In the genomic region with DNA sequence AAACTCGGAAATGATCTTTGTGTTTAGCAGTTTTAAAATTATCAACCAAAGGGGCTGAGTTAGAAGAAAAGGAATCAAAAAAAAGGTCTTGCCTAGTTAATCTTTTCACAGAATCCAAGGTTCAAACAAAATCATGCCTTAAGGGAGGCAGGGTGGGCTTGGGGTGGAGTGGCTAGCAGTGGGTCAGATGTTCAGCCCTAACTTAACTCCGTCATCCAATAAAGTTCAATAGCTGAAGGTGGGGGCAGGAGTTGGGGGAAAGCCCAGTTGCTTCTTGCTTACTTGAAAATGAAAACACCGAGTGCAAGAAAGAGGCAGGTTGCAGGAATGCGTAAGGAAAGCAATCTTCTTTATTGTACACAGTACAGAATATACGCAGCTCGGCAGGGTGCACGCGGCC, we compare ENCODE assay signal across 20 mouse cellular contexts.
"Had no signal": no experiment of that assay in that cellular context is flagged by ENCODE, and none has a peak within 500 bp of the region (broad histone marks: within the 10 kb centered on the region; RNA-seq: fewer than 3 reads in every experiment).

No protein-coding gene starts in this region.

- H3K4me3 ChIP-seq: layer of hippocampus, adult 2 months; limb, embryonic 10.5 days; limb, embryonic 13.5 days; liver, embryonic 12.5 days; liver, embryonic 15.5 days; neural tube, embryonic 12.5 days; neural tube, embryonic 15.5 days; stomach, embryonic 15.5 days had no signal

- H3K9ac ChIP-seq: limb, embryonic 13.5 days; liver, embryonic 12.5 days; liver, embryonic 15.5 days; neural tube, embryonic 12.5 days; neural tube, embryonic 15.5 days; stomach, embryonic 15.5 days had no signal

- H3K27me3 ChIP-seq: limb, embryonic 13.5 days; liver, embryonic 12.5 days; liver, embryonic 15.5 days; neural tube, embryonic 12.5 days; neural tube, embryonic 15.5 days; stomach, embryonic 15.5 days had no signal

- H3K36me3 ChIP-seq: neural tube, embryonic 12.5 days; neural tube, embryonic 15.5 days; stomach, embryonic 15.5 days had no signal

- H3K27ac ChIP-seq: layer of hippocampus, adult 2 months; limb, embryonic 10.5 days; limb, embryonic 13.5 days; liver, embryonic 12.5 days; liver, embryonic 15.5 days; neural tube, embryonic 12.5 days; neural tube, embryonic 15.5 days; stomach, embryonic 15.5 days had no signal

- H3K9me3 ChIP-seq: limb, embryonic 10.5 days; limb, embryonic 13.5 days; liver, embryonic 12.5 days; liver, embryonic 15.5 days; neural tube, embryonic 12.5 days; neural tube, embryonic 15.5 days; stomach, embryonic 15.5 days had no signal

- ATAC-seq: intestine, postnatal 0 days; liver, embryonic 12.5 days had no signal

- DNase-seq: layer of hippocampus, adult 9-11 months; liver; lung, adult 2 months; lung, postnatal 14 days; lung, postnatal 4 days; midbrain, embryonic 14.5 days; retina, postnatal 1 day; right cerebral cortex, postnatal 25 days; spleen, adult 18-20 months; thymus, postnatal 25 days had no signal

- H3K4me2 ChIP-seq: limb, embryonic 13.5 days; liver, embryonic 12.5 days; liver, embryonic 15.5 days; midbrain, embryonic 11.5 days; neural tube, embryonic 12.5 days; neural tube, embryonic 15.5 days; stomach, embryonic 15.5 days had no signal

- H3K4me1 ChIP-seq: liver, embryonic 12.5 days; liver, embryonic 15.5 days; stomach, embryonic 15.5 days had no signal
